Mouse (Mus musculus) kidney, adult 2 months (tissue): ENCODE measurements around the gene Tubd1. TPM values are rescaled to one million over a fixed set of nuclear protein-coding genes. Genes with fewer than 3 reads are reported as not detected.

ENCODE experiments used
- DNase-seq: peaks from one replicate; pipeline ENCODE4 v3.0.0; 2021
- H3K27ac ChIP-seq: fragments of 200-500 bp; 2 replicates; pipeline ENCODE4 v1.5.1; 2012; ENCODE audit warnings: low read depth, low read length, control low read depth, inconsistent platforms; ENCODE audit not compliant: insufficient read depth
- H3K27me3 ChIP-seq: fragments of 200-500 bp; replicated peaks from 2 replicates; pipeline ENCODE4 v1.6.1; 2012; ENCODE audit warnings: mild to moderate bottlenecking, moderate library complexity, low read length, inconsistent platforms; ENCODE audit not compliant: control insufficient read depth, insufficient read depth
- H3K36me3 ChIP-seq: fragments of 200-500 bp; 2 replicates; pipeline ENCODE4 v1.6.1; 2012; ENCODE audit warnings: mild to moderate bottlenecking, moderate library complexity, low read length, inconsistent platforms; ENCODE audit not compliant: control insufficient read depth, insufficient read depth
- H3K4me1 ChIP-seq: fragments of 200-500 bp; 2 replicates; pipeline ENCODE4 v1.6.1; 2011; ENCODE audit warnings: low read length; ENCODE audit not compliant: control insufficient read depth, insufficient read depth
- H3K4me3 ChIP-seq: fragments of 200-500 bp; 2 replicates; pipeline ENCODE4 v1.5.1; 2011; ENCODE audit warnings: mild to moderate bottlenecking, low read depth, low read length, control low read depth; ENCODE audit not compliant: insufficient read depth
- CTCF ChIP-seq: fragments of 200-500 bp; conservative IDR thresholded peaks from 2 replicates; pipeline ENCODE4 v1.5.1; 2011; ENCODE audit warnings: low read depth, mild to moderate bottlenecking, control low read depth, low read length, moderate library complexity, mixed read lengths; ENCODE audit not compliant: insufficient read depth, insufficient read length
- POLR2A ChIP-seq: fragments of 200-500 bp; IDR thresholded peaks from one replicate; pipeline ENCODE4 v1.6.1; 2011; ENCODE audit warnings: low read depth, low read length, control low read depth
- WGBS: fragments of 180-500 bp; shearing (Covaris S2); methylation state at CpG from one replicate; pipeline ENCODE4 v1.1.7; 2018; 5-methylcytosine and 5-hydroxymethylcytosine counted together
- polyA plus RNA-seq: library from polyadenylated mRNA; depleted of rRNA; stranded (reverse); fragments of >200 nt; gene quantifications from 2 replicates; pipeline ENCODE4 v1.2.3, GENCODE M21; 2012

The Tubd1 gene
- polyA plus RNA-seq, 1 experiment, result 2.8 TPM

- Histone ChIP-seq H3K36me3 (no peaks in the 10 kb centered on the region), H3K4me1 (peaks cover 14% of the 10 kb centered on the region), H3K27me3 (no peaks in the 10 kb centered on the region), H3K4me3 (no peak overlapping the region), H3K27ac (no peak overlapping the region)
- WGBS, result 81% methylated on average over 4 of the region's 4 CpGs
- TF ChIP-seq POLR2A, result no peak
- no peak for TF ChIP-seq CTCF
- DNase-seq, result no peak
These were observed 45.3 kb downstream of the Tubd1 start for GRCm38 (mm10) chr11:86590066-86590465.

- no peaks in the 10 kb centered on the region for H3K27me3 ChIP-seq
- no peak overlapping the region for H3K4me3 ChIP-seq
- H3K4me1 ChIP-seq, result peaks cover 14% of the 10 kb centered on the region
- DNase-seq, result no peak
- 93% methylated on average over 10 of the region's 10 CpGs for WGBS
- no peaks in the 10 kb centered on the region for H3K36me3 ChIP-seq
- no peak overlapping the region for H3K27ac ChIP-seq
- TF ChIP-seq CTCF (no peak), POLR2A (no peak)
These were observed 45.8 kb downstream of the Tubd1 start for GRCm38 (mm10) chr11:86590579-86590978.

- Histone ChIP-seq H3K27ac (no peak overlapping the region), H3K36me3 (no peaks in the 10 kb centered on the region), H3K4me1 (peaks cover 20% of the 10 kb centered on the region), H3K27me3 (no peaks in the 10 kb centered on the region), H3K4me3 (no peak overlapping the region)
- no peak for DNase-seq
- 82% methylated on average over 4 of the region's 4 CpGs for WGBS
- TF ChIP-seq POLR2A (no peak), CTCF (no peak)
These were observed 46.6 kb downstream of the Tubd1 start for GRCm38 (mm10) chr11:86591301-86591845.

GRCm38 (mm10) chr11:86591931-86592616 is 47.3 kb downstream of the Tubd1 start:
- WGBS, result 88% methylated on average over 2 of the region's 2 CpGs
- H3K27ac ChIP-seq, result 0 out of 2 replicates have a peak overlapping the region, but pooled peaks have one; percentile 35
- no peaks in the 10 kb centered on the region for H3K36me3 ChIP-seq
- TF ChIP-seq POLR2A (no peak), CTCF (no peak)
- no peaks in the 10 kb centered on the region for H3K27me3 ChIP-seq
- DNase-seq, result no peak
- no peak overlapping the region for H3K4me3 ChIP-seq
- H3K4me1 ChIP-seq, result peaks cover 24% of the 10 kb centered on the region

- Histone ChIP-seq H3K27ac (no peak overlapping the region), H3K4me3 (no peak overlapping the region), H3K27me3 (no peaks in the 10 kb centered on the region), H3K4me1 (peaks cover 20% of the 10 kb centered on the region), H3K36me3 (no peaks in the 10 kb centered on the region)
- no peak for DNase-seq
- 36% methylated on average over 3 of the region's 3 CpGs for WGBS
- TF ChIP-seq POLR2A (no peak), CTCF (no peak)
These were observed 48.2 kb downstream of the Tubd1 start for GRCm38 (mm10) chr11:86592993-86593392.

- no peak for TF ChIP-seq CTCF
- no peak for TF ChIP-seq POLR2A
These were observed 48.7 kb downstream of the Tubd1 start for GRCm38 (mm10) chr11:86593443-86593842.

DNA sequence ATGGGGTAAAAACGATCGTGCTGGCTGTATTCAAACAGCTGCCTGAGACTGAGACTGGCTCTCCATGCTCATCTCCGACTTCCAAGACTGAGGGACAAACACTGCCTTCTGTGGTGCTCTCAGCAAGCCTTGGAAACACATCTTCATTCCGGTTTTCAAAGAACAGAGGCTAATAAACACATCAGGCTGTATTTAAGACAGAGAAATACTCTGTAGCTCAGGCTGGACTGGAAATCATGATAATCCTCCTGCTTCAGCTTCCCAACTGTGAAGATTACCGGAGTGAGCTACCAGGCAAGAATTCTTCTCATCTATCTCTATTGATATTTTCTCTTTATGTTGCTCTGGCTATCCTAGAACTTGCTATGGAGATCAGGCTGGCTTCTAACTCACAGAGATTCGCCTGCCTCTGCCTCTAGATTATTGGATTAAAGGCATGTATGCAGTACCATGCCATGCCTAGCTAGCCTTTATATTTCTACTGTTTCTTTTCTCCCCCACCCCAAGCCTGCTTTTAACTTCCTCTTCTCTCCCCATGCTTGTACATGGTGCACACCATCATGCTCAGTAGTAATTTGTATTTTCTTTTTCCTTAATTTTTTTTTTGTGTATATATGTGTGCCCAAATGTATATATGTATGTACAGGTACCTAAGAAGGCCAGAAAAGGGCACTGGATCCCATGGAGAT is 49.5 kb downstream of the Tubd1 start:
- no peak for DNase-seq
- Histone ChIP-seq H3K36me3 (no peaks in the 10 kb centered on the region; the same call in 1 of the 2 replicates), H3K4me1 (peaks cover 17% of the 10 kb centered on the region; the same call in 1 of the 2 replicates), H3K4me3 (no peak overlapping the region), H3K27me3 (no peaks in the 10 kb centered on the region), H3K27ac (no peak overlapping the region)
- TF ChIP-seq POLR2A, result no peak
- TF ChIP-seq CTCF, result no peak
- WGBS, result 85% methylated on average over 6 of the region's 6 CpGs

More at GRCm38 (mm10) chr11:86593443-86593842, 48.7 kb downstream of the Tubd1 start:
- 85% methylated on average over 5 of the region's 5 CpGs for WGBS
- no peaks in the 10 kb centered on the region for H3K27me3 ChIP-seq
- no peak overlapping the region for H3K4me3 ChIP-seq
- no peak overlapping the region for H3K27ac ChIP-seq
- H3K4me1 ChIP-seq, result peaks cover 17% of the 10 kb centered on the region; the same call in 1 of the 2 replicates
- no peaks in the 10 kb centered on the region; the same call in 1 of the 2 replicates for H3K36me3 ChIP-seq
- no peak for DNase-seq
